Mouse (Mus musculus) monocyte, adult 5-6 weeks (primary cell): ENCODE data around the gene Anln. TPM values are rescaled to one million over a fixed set of nuclear protein-coding genes. Genes with fewer than 3 reads are reported as not detected.
"Not testable (repeated sequence)": the region's sequence is repeated elsewhere in the genome, so short reads cannot be mapped to it uniquely, and the experiment has no call there.

Source experiments
- ATAC-seq: fragments of 153-309, 156-312 bp; replicated peaks from 2 replicates; pipeline ENCODE4 v1.8.0; 2017; ENCODE audit warnings: mild to moderate bottlenecking; ENCODE audit not compliant: low TSS enrichment, insufficient number of reproducible peaks, severe bottlenecking, poor library complexity, low FRiP score
- total RNA-seq: library from RNA; stranded (forward); fragments of 200-1000, 200-491, 200-594 nt; gene quantifications from 3 replicates; pipeline ENCODE4 v1.2.3, GENCODE M21; 2017

The Anln gene
- total RNA-seq, 1 experiment from 2014 or later: 1.5 TPM

DNA sequence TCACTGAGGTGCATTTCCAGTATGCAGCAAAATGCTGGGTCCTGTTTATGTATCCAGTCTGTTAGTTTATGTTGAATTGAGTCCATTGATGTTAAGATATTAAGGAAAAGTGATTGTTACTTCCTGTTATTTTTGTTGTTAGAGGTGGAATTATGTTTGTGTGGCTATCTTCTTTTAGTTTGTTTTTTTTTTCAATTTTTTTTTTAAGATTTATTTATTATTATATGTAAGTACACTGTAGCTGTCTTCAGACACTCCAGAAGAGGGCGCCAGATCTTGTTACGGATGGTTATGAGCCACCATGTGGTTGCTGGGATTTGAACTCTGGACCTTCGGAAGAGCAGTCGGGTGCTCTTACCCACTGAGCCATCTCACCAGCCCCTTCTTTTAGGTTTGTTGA is 18.6 kb upstream of the Anln start:
- not testable (repeated sequence) for ATAC-seq

GRCm38 (mm10) chr9:22405414-22405813 is 16.4 kb upstream of the Anln start:
- ATAC-seq: no peak

GRCm38 (mm10) chr9:22403501-22403900 is 14.5 kb upstream of the Anln start:
- not testable (repeated sequence) for ATAC-seq

GRCm38 (mm10) chr9:22402976-22403375 is 14.0 kb upstream of the Anln start:
- ATAC-seq: no peak

- no peak for ATAC-seq
Measured at GRCm38 (mm10) chr9:22402001-22402400, 13.0 kb upstream of the Anln start.

- ATAC-seq: no peak
Measured at GRCm38 (mm10) chr9:22399021-22399420, 10.0 kb upstream of the Anln start.

DNA sequence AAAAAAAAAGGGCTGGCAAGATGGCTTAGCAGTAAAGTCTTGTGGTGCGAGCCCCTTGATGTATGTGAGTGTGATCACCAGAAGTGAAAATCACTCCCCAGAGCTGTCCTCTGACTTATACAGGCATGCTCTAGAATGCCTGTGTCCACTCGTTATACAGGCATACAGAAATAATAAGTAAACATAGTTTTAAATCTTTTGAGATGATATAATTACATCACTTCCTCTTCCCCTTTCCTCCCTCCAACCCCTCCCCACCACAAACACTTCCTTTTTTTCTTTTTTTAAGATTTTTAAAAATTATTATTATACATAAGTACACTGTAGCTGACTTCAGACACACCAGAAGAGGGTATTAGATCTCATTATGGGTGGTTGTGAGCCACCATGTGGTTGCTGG is 5.7 kb upstream of the Anln start:
- ATAC-seq: peak; percentile 66

GRCm38 (mm10) chr9:22390390-22390789 is 1.4 kb upstream of the Anln start:
- ATAC-seq: no peak

DNA sequence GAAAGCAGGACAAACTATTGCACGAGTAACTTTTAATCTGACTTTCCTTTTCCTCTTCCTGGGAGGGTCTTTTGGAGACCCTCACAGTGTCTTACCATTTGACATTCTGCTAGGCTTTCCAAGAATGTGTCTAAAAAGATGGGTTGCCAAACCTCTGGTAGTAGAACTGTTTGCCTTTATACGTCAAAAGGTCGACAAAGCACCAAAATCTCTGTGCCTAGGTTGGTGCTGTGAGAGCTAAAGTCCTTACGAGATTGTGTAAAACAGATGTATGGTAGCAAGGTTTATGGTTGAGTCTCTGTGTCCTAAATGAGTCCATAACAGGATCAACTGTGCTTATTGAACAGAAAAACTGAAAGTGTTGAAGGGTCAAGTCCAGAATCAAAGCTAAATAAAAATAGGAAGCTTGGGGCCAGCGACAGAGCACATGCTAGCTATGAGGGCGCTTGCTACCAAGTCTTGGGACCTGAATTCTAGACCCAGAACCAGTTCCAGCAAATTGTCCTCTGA is 803 bp upstream of the Anln start:
- ATAC-seq: no peak

DNA sequence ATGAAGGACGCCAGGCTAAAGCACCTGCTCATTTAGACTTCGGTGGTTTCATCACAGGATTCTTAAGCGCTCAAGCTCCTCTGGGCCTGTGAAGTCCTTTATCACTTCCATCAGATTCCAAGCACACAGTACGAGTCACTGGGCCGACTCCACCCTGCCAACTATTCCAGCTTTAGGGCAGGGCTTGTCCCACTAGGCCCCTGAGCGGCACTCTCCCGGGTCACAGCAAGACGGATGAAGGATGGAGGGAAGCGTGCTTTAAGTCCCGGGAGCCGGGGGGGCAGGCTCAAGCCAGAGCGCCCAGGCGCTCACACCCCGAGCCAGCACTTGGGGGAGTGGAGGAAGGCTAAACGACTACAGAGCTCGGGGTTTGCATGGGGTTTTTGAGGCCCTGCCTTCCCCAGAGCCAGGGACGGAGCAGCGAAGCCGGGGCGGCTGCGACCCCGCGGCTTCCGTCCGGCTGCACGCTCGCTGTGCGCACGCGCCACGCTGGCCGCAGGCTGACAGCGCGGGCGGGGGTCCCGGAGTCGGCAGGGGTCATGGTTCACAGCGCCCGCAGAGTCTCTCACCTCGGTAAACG is 497 bp downstream of the Anln start:
- no peak for ATAC-seq

DNA sequence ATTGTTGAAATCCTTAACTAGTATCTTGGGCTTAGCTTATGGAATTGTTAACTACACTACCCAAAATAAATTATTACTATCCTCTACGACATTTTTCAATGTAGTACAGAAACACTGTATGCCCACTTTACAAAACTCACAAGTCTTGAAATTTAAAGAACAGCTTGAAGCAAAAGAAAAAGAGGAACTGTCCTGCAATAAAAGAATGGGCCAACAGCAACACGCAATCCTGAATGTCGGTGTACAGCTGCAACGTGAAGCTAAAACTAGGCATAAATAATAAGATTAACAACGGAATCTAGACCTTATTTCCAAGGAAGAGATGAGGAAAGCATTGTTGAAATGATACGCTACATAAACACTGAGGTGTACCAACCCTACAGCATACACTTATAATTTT is 1.1 kb downstream of the Anln start:
- no peak for ATAC-seq

DNA sequence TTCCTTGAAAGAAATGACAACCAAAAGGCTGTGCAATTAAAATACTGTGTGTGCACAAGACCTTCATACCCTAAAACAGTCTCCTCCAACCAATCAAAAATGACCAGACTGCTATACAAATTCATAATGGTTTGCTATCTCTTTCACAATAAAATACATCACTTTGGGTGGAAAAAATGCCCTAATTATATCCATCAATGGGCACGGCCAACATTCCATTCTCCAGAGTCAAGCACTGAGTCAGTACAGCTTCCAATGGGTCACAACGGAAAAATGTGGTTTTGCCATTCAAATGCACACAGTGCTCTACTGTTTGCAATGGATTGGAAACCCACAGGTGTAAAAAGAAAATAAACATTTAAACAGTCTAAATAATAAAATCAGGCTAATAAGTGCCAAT is 3.1 kb downstream of the Anln start:
- ATAC-seq: no peak

GRCm38 (mm10) chr9:22376086-22376485 is 12.9 kb downstream of the Anln start:
- ATAC-seq: no peak

- ATAC-seq: no peak
Measured at GRCm38 (mm10) chr9:22372760-22373159, 16.2 kb downstream of the Anln start.

- ATAC-seq: peak; percentile 25; the same call in 1 of the 2 replicates
Measured at GRCm38 (mm10) chr9:22368030-22368429, 21.0 kb downstream of the Anln start.

DNA sequence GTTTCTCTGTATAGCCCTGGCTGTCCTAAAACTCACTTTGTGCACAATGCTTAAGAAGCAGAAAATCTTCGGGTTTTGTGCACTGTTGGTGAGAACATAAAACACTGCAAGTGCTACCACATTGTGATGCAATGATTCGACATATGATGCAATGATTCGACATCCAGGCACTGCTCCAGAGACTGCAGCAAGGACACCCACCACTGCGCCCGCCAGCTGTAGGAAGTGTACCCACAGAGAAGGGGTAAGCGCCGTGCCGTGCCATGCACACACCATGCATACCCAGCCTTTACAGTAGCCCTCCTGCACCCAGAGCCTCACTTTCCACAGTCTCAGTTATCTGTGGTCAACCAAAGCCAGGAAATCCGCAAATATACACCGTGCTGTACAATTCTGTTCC is 22.4 kb downstream of the Anln start:
- peak; percentile 65; the same call in 1 of the 2 replicates for ATAC-seq

DNA sequence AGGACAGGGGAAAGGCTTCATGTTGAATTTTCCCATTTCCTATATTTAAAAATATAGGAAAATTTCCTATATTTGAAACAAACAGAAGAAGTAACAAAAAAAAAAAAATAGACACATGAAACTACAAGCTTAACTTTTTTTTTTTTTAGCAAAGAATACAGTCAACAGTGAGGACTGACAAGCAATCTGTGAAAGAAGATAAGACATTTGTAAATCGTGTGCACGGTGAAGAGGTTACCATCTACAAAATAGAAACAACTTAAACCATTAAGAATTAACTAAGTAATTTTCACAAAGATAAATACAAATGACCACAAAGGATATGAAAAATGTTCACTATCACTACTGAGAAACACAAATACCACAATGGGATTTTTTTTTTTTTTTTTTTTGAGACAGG is 22.8 kb downstream of the Anln start:
- no peak for ATAC-seq

DNA sequence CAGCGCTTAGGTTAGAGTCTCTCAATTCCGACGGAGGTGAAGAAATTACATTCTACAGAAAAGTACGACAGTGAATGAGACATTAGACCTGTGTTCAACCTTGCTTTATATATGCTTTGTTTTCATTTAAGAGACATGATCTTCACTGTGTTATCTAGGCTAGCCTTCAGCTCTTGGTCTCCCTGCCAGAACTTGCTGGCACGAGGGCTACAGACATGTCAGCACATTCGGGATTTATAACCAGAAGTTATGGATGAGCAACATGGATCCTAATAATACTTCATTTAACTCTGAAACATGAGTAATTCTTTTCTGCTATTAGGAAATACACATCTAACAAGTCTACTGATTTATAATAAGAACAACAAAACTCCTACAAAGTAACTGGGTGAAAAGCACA is 28.1 kb downstream of the Anln start:
- ATAC-seq: no peak

GRCm38 (mm10) chr9:22355919-22356318 is 33.1 kb downstream of the Anln start:
- ATAC-seq: no peak

DNA sequence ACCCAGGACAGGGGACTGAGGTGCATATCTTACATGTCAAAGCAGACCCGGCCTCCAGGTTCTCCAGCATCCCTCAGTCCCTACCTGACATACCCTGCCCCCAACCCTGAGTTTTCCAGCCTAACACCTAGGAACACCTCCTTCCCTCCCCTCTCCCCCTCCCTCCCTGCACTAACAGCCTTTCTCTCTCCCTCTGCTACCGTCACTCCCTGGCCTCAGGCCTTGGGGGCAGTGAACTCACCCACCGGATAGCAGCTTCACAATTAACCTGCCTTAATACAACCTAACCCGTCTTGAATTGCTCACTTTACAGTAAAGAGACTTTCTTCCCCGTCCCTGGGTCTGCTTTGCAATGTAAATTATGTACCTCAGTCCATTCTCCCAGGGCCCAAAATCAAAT is 35.1 kb downstream of the Anln start:
- ATAC-seq: no peak

- no peak for ATAC-seq
Measured at GRCm38 (mm10) chr9:22353465-22353864, 35.5 kb downstream of the Anln start.
